Mouse (Mus musculus): ENCODE data around the gene Arhgap24. TPM values are rescaled to one million over a fixed set of nuclear protein-coding genes. Genes with fewer than 3 reads are reported as not detected.

The Arhgap24 gene
- polyA plus RNA-seq, 1 experiment from 2014 or later, result 12.3 TPM

GRCm38 (mm10) chr5:102751661-102752307 is 270.6 kb downstream of the Arhgap24 start:
- H3K9me3 ChIP-seq (replicated peaks), result no peaks in the 10 kb centered on the region
- no peaks in the 10 kb centered on the region for H3K4me1 ChIP-seq
- H3K27ac ChIP-seq (replicated peaks), result no peak overlapping the region
- H3K4me2 ChIP-seq, result no peak overlapping the region
- WGBS, result 62% methylated on average over 5 of the region's 5 CpGs
- no peaks in the 10 kb centered on the region for H3K36me3 ChIP-seq
- H3K4me3 ChIP-seq (replicated peaks), result no peak overlapping the region
- no peaks in the 10 kb centered on the region for H3K27me3 ChIP-seq (replicated peaks)
- ATAC-seq (ENCODE audit: low FRiP score), result no peak
- H3K9ac ChIP-seq (replicated peaks), result no peak overlapping the region

GRCm38 (mm10) chr5:102752308-102752663 is 271.1 kb downstream of the Arhgap24 start:
- no peaks in the 10 kb centered on the region for H3K9me3 ChIP-seq (replicated peaks)
- H3K27ac ChIP-seq (replicated peaks), result no peak overlapping the region
- H3K9ac ChIP-seq (replicated peaks), result no peak overlapping the region
- no peaks in the 10 kb centered on the region for H3K27me3 ChIP-seq (replicated peaks)
- H3K4me3 ChIP-seq (replicated peaks), result no peak overlapping the region
- ATAC-seq (ENCODE audit: low FRiP score), result no peak
- no peaks in the 10 kb centered on the region for H3K4me1 ChIP-seq
- H3K4me2 ChIP-seq, result no peak overlapping the region
- H3K36me3 ChIP-seq, result no peaks in the 10 kb centered on the region
- WGBS, result 36% methylated on average over 2 of the region's 2 CpGs

GRCm38 (mm10) chr5:102757040-102757439 is 275.8 kb downstream of the Arhgap24 start:
- Histone ChIP-seq H3K4me1 (no peaks in the 10 kb centered on the region), H3K36me3 (no peaks in the 10 kb centered on the region), H3K9ac (replicated peaks) (no peak overlapping the region), H3K27ac (replicated peaks) (no peak overlapping the region), H3K4me2 (no peak overlapping the region), H3K4me3 (replicated peaks) (no peak overlapping the region), H3K27me3 (replicated peaks) (no peaks in the 10 kb centered on the region), H3K9me3 (replicated peaks) (no peaks in the 10 kb centered on the region)
- 88% methylated on average over 6 of the region's 6 CpGs for WGBS
- no peak for ATAC-seq (ENCODE audit: low FRiP score)

- Histone ChIP-seq H3K4me1 (peaks cover 14% of the 10 kb centered on the region), H3K4me3 (replicated peaks) (no peak overlapping the region), H3K9me3 (replicated peaks) (no peaks in the 10 kb centered on the region), H3K9ac (replicated peaks) (no peak overlapping the region), H3K36me3 (no peaks in the 10 kb centered on the region), H3K27ac (replicated peaks) (no peak overlapping the region), H3K27me3 (replicated peaks) (no peaks in the 10 kb centered on the region), H3K4me2 (no peak overlapping the region)
- no peak for ATAC-seq (ENCODE audit: low FRiP score)
- WGBS, result 69% methylated on average over 10 of the region's 10 CpGs
Measured at GRCm38 (mm10) chr5:102765694-102766093, 284.5 kb downstream of the Arhgap24 start.

GRCm38 (mm10) chr5:102766311-102767057 is 285.3 kb downstream of the Arhgap24 start:
- 64% methylated on average over 6 of the region's 6 CpGs for WGBS
- no peak for ATAC-seq (ENCODE audit: low FRiP score)

GRCm38 (mm10) chr5:102767058-102767444 is 285.9 kb downstream of the Arhgap24 start:
- H3K4me3 ChIP-seq (replicated peaks), result no peak overlapping the region
- H3K4me1 ChIP-seq, result peaks cover 14% of the 10 kb centered on the region
- no peaks in the 10 kb centered on the region for H3K36me3 ChIP-seq
- 54% methylated on average over 4 of the region's 4 CpGs for WGBS
- no peak overlapping the region for H3K27ac ChIP-seq (replicated peaks)
- ATAC-seq (ENCODE audit: low FRiP score), result no peak
- no peaks in the 10 kb centered on the region for H3K27me3 ChIP-seq (replicated peaks)
- no peaks in the 10 kb centered on the region for H3K9me3 ChIP-seq (replicated peaks)
- no peak overlapping the region for H3K9ac ChIP-seq (replicated peaks)
- H3K4me2 ChIP-seq, result no peak overlapping the region

More at GRCm38 (mm10) chr5:102766311-102767057, 285.3 kb downstream of the Arhgap24 start:
- H3K36me3 ChIP-seq, result no peaks in the 10 kb centered on the region
- no peaks in the 10 kb centered on the region for H3K9me3 ChIP-seq (replicated peaks)
- H3K4me3 ChIP-seq (replicated peaks), result no peak overlapping the region
- peaks cover 14% of the 10 kb centered on the region for H3K4me1 ChIP-seq
- no peak overlapping the region for H3K4me2 ChIP-seq
- H3K27ac ChIP-seq (replicated peaks), result no peak overlapping the region
- no peak overlapping the region for H3K9ac ChIP-seq (replicated peaks)
- no peaks in the 10 kb centered on the region for H3K27me3 ChIP-seq (replicated peaks)

GRCm38 (mm10) chr5:102767822-102768221 is 286.6 kb downstream of the Arhgap24 start:
- peaks cover 14% of the 10 kb centered on the region for H3K4me1 ChIP-seq
- no peak overlapping the region for H3K4me2 ChIP-seq
- no peak overlapping the region for H3K9ac ChIP-seq (replicated peaks)
- ATAC-seq (ENCODE audit: low FRiP score), result no peak
- H3K9me3 ChIP-seq (replicated peaks), result no peaks in the 10 kb centered on the region
- H3K36me3 ChIP-seq, result no peaks in the 10 kb centered on the region
- no peak overlapping the region for H3K4me3 ChIP-seq (replicated peaks)
- no peaks in the 10 kb centered on the region for H3K27me3 ChIP-seq (replicated peaks)
- 66% methylated on average over 7 of the region's 7 CpGs for whole genome bisulfite sequencing
- H3K27ac ChIP-seq (replicated peaks), result no peak overlapping the region

GRCm38 (mm10) chr5:102768385-102769080 is 287.3 kb downstream of the Arhgap24 start:
- Histone ChIP-seq H3K9ac (replicated peaks) (peak overlapping the region; percentile 28; the same call in 1 of the 2 replicates), H3K27ac (replicated peaks) (no peak overlapping the region), H3K9me3 (replicated peaks) (no peaks in the 10 kb centered on the region), H3K4me3 (replicated peaks) (0 out of 2 replicates have a peak overlapping the region, but pooled peaks have one; percentile 2), H3K27me3 (replicated peaks) (no peaks in the 10 kb centered on the region), H3K4me1 (peaks cover 14% of the 10 kb centered on the region), H3K4me2 (peak overlapping the region; percentile 43), H3K36me3 (no peaks in the 10 kb centered on the region)
- whole genome bisulfite sequencing, result 24% methylated on average over 12 of the region's 12 CpGs
- peak; percentile 68 for ATAC-seq (ENCODE audit: low FRiP score)

- no peaks in the 10 kb centered on the region for H3K36me3 ChIP-seq
- 60% methylated on average over 7 of the region's 7 CpGs for WGBS
Measured at GRCm38 (mm10) chr5:102770611-102771010, 289.4 kb downstream of the Arhgap24 start.

GRCm38 (mm10) chr5:102774500-102774899 is 293.3 kb downstream of the Arhgap24 start:
- 28% methylated on average over 4 of the region's 4 CpGs for WGBS
- no peaks in the 10 kb centered on the region for H3K36me3 ChIP-seq
- no peaks in the 10 kb centered on the region for H3K27me3 ChIP-seq (replicated peaks)
- no peak overlapping the region for H3K27ac ChIP-seq (replicated peaks)
- H3K9me3 ChIP-seq (replicated peaks), result no peaks in the 10 kb centered on the region
- no peak overlapping the region for H3K4me3 ChIP-seq (replicated peaks)
- H3K4me1 ChIP-seq, result peaks cover 5% of the 10 kb centered on the region
- no peak overlapping the region for H3K4me2 ChIP-seq
- no peak overlapping the region for H3K9ac ChIP-seq (replicated peaks)
- no peak for ATAC-seq (ENCODE audit: low FRiP score)

More at GRCm38 (mm10) chr5:102770611-102771010, 289.4 kb downstream of the Arhgap24 start:
- no peaks in the 10 kb centered on the region for H3K27me3 ChIP-seq (replicated peaks)
- no peaks in the 10 kb centered on the region for H3K9me3 ChIP-seq (replicated peaks)
- H3K4me1 ChIP-seq, result peaks cover 14% of the 10 kb centered on the region
- H3K4me2 ChIP-seq, result no peak overlapping the region
- ATAC-seq (ENCODE audit: low FRiP score), result no peak
- no peak overlapping the region for H3K27ac ChIP-seq (replicated peaks)
- H3K9ac ChIP-seq (replicated peaks), result no peak overlapping the region
- no peak overlapping the region for H3K4me3 ChIP-seq (replicated peaks)

GRCm38 (mm10) chr5:102777255-102777654 is 296.1 kb downstream of the Arhgap24 start:
- Histone ChIP-seq H3K27me3 (replicated peaks) (no peaks in the 10 kb centered on the region), H3K36me3 (no peaks in the 10 kb centered on the region), H3K9me3 (replicated peaks) (no peaks in the 10 kb centered on the region), H3K4me3 (replicated peaks) (no peak overlapping the region), H3K27ac (replicated peaks) (no peak overlapping the region), H3K9ac (replicated peaks) (no peak overlapping the region), H3K4me2 (no peak overlapping the region), H3K4me1 (peaks cover 5% of the 10 kb centered on the region)
- no peak for ATAC-seq (ENCODE audit: low FRiP score)
- 93% methylated on average over 9 of the region's 9 CpGs for WGBS

- Histone ChIP-seq H3K4me1 (peaks cover 5% of the 10 kb centered on the region), H3K9me3 (replicated peaks) (no peaks in the 10 kb centered on the region), H3K36me3 (no peaks in the 10 kb centered on the region), H3K27me3 (replicated peaks) (no peaks in the 10 kb centered on the region), H3K9ac (replicated peaks) (no peak overlapping the region), H3K27ac (replicated peaks) (no peak overlapping the region), H3K4me3 (replicated peaks) (no peak overlapping the region), H3K4me2 (no peak overlapping the region)
- ATAC-seq (ENCODE audit: low FRiP score), result no peak
- WGBS, result 61% methylated on average over 9 of the region's 9 CpGs
Measured at GRCm38 (mm10) chr5:102777852-102778251, 296.7 kb downstream of the Arhgap24 start.
